Mouse (Mus musculus) testis, adult 10 weeks (tissue): ENCODE results near the gene Nceh1. TPM values are rescaled to one million over a fixed set of nuclear protein-coding genes. Genes with fewer than 3 reads are reported as not detected.

Experiments
- polyA plus RNA-seq: library from polyadenylated mRNA; stranded (reverse); fragments of 350-450 nt; fragmentation: Illumina TruSeq; extraction: RNeasy Lipid Tissue Mini Kit (QIAGEN cat#74804); gene quantifications from one replicate; pipeline ENCODE4 v1.2.3, GENCODE M21; 2014; ENCODE audit warnings: low read depth, low replicate concordance

The Nceh1 gene
- polyA plus RNA-seq: 3.5 TPM

DNA sequence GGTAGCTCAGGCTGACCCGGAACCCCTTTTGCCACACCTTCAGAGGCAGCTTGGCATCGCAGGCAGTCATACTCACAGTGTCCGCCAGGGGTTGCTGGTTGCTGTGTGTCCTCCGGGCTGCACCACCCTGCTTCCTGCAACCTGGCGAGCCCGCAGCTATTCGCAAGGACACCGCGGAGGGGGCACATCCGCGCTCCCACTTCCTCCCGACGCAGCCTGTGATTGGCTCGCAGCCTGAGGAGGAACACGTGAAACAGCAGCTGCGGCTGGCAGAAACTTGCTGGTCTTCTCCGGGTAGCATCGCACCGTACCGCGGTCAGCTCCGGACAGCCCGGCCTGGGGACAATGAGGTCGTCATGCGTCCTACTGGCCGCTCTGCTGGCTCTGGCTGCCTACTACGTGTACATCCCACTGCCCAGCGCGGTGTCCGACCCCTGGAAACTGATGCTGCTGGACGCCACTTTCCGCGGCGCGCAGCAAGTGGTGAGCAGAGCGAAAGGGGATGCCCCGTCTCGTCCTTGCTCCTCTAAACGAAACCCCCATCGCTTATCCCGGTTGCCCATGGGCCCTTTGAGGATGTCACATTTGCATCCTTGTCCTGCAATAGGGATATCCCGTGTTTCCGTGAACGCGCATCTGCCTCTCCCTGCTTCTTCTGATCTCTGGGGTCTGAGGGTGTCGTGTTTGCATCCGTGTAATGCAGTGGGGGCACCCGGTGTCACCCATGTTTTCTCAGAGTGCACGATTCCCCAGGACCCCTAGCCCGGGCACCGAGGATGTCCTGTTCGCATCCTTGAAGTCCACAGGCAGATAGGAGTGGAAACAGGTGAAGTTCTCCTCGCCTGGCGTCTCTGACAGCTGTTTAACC is at the start of gene Nceh1:
Gene Nceh1, plus strand, starts transcription at position 233 of the 868 bp plus-strand sequence.

DNA sequence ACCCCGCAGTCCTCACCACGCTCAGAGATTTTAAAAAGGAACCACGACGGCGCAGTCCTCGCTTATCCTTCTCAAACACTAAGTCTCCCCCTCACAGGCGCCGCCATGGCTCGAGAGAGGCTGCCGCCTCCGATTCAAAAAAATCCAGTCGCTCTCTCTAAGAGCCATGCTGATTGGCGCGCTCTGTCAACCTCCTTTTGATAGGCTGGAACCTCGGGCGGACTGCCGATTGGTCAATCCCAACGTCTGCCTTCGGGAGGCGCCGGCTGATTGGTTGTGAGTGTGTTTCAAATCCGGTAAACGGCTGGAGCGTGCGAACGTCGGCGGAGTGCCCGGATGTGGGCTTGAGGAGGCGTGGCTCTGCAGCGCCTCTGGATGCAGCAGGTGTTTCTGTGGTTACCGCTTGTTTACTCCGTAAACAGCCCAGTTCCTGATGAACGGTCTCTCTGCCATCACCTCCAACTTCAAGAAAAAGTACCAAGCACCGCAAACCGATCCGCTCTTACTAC is 29.0 kb upstream of the Nceh1 start, which contains the start of gene Ect2:
Gene Ect2, minus strand, starts transcription at position 178 of the 509 bp plus-strand sequence.

GRCm38 (mm10) chr3:27316559-27317287 is 134.0 kb downstream of the Nceh1 start, which contains the start of gene Tnfsf10:
Tnfsf10 (plus strand) TSS chr3:27317028.

Other genes starting within 250 kb of the Nceh1 start
- 60.3 TPM for gene Ect2, start 29.1 kb upstream of the Nceh1 start, polyA plus RNA-seq
- 0.46 TPM for gene Tnfsf10, start 134.1 kb downstream of the Nceh1 start, polyA plus RNA-seq
- not detected for gene Ghsr, start 188.4 kb downstream of the Nceh1 start, polyA plus RNA-seq